22 mouse cellular contexts compared by ENCODE assay signal in the genomic region with DNA sequence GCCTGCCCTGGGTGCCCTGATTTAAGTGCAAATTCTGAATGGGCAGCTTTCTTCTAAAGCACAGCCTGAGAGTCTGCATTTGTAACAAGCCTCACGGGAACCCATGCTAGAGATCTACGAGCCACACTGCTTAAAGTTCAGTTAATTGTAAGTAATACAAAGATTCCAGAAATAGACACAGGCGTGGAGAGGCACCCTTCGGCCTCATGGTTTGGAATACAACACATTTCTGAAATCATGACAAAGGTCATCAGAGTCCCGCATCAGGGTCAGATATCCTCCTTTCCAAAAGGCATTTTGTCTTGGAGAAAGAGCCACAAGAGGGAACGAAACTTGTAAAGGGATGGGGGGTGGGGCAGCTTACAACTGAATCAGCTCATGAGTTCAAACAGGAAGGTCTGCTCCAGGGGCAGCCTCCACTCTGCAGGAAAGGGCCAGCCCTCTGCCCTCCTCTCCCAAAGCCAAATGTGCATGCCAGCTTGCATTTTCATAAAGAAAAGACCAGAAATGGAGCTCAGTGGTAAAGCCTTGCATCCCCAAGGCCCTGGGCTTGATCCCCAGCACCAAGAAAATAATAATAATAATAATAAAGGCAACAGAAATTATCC. TPM values are rescaled to one million over a fixed set of nuclear protein-coding genes. Genes with fewer than 3 reads are reported as not detected.
DNase-seq lines count a peak whose midpoint lies in the region; ATAC-seq and TF ChIP-seq lines count a peak whose summit lies in the region.
"Had no signal": no experiment of that assay in that cellular context is flagged by ENCODE, and none has a peak within 500 bp of the region (broad histone marks: within the 10 kb centered on the region; RNA-seq: fewer than 3 reads in every experiment).

No protein-coding gene starts in this region.

- peaks cover 59% of the 10 kb centered on the region for H3K4me1 ChIP-seq in cerebellum, adult 2 months (ENCODE audit: control insufficient read depth, insufficient read depth, low read length)
- peaks cover 54% of the 10 kb centered on the region for H3K4me1 ChIP-seq in heart, embryonic 16.5 days (ENCODE audit: control insufficient read depth, insufficient read depth, low read length)
- peaks cover 32% of the 10 kb centered on the region for H3K4me1 ChIP-seq in lung, embryonic 16.5 days (replicated peaks; ENCODE audit: control insufficient read depth, insufficient read depth, low read length)
- H3K4me1 ChIP-seq in lung, postnatal 0 days (ENCODE audit: insufficient read depth, low read depth, low read length): peaks cover 7% of the 10 kb centered on the region; the same call in 1 of the 2 replicates
- H3K4me1 ChIP-seq: megakaryocyte, embryonic 14.5 days had no signal

- H3K9ac ChIP-seq in heart, embryonic 16.5 days (ENCODE audit: low read length): no peak overlapping the region
- H3K9ac ChIP-seq in lung, embryonic 16.5 days (ENCODE audit: low read length): no peak overlapping the region
- H3K9ac ChIP-seq in lung, postnatal 0 days (replicated peaks; ENCODE audit: low read depth): no peak overlapping the region
- H3K9ac ChIP-seq: limb, embryonic 13.5 days; lung, embryonic 14.5 days had no signal

- H3K27ac ChIP-seq in cerebellum, adult 2 months (ENCODE audit: insufficient read depth, low read length): 0 out of 2 replicates have a peak overlapping the region, but pooled peaks have one; percentile 32
- peak overlapping the region; percentile 78 for H3K27ac ChIP-seq in heart, embryonic 16.5 days (ENCODE audit: low read length)
- peak overlapping the region; percentile 83 for H3K27ac ChIP-seq in lung, embryonic 16.5 days (ENCODE audit: low read length)
- H3K27ac ChIP-seq in lung, postnatal 0 days (ENCODE audit: low read length): no peak overlapping the region
- H3K27ac ChIP-seq: gastrocnemius, adult 2 months; kidney, postnatal 0 days; limb, embryonic 13.5 days had no signal

- 30% methylated on average over 6 of the region's 6 CpGs for WGBS in cerebellum, adult 2 months
- WGBS in heart, embryonic 16.5 days: 32% methylated on average over 6 of the region's 6 CpGs
- 45% methylated on average over 6 of the region's 6 CpGs for WGBS in lung, embryonic 16.5 days
- 42% methylated on average over 6 of the region's 6 CpGs for WGBS in lung, postnatal 0 days

- TF ChIP-seq POLR2A in cerebellum, adult 2 months (IDR thresholded peaks at IDR 0.05; ENCODE audit: borderline replicate concordance, insufficient read depth, low read length): no peak

- TF ChIP-seq CTCF in cerebellum, adult 2 months (IDR thresholded peaks at IDR 0.05; ENCODE audit: borderline replicate concordance, insufficient read depth, low read depth, low read length): no peak
- no peak for TF ChIP-seq CTCF in lung, postnatal 0 days (IDR thresholded peaks at IDR 0.05)

- no peak for DNase-seq in cerebellum, adult 2 months
- no peak for DNase-seq in heart, postnatal 10 days
- no peak for DNase-seq in lung, postnatal 0 days (ENCODE audit: low spot score)
- peak; percentile 37 for DNase-seq in embryo, embryonic 11 days
- DNase-seq in testis, postnatal 10 days (ENCODE audit: low spot score): no peak
- DNase-seq: cerebellum, adult 9-10 months; gastrocnemius, adult 2 months; layer of hippocampus, adult 9-11 months; lung, embryonic 14.5 days; right cerebral cortex, postnatal 4 days; thymus, adult 18-20 months had no signal

- no peak overlapping the region for H3K4me3 ChIP-seq in cerebellum, adult 2 months (replicated peaks; ENCODE audit: insufficient read depth, low read depth, low read length)
- no peak overlapping the region for H3K4me3 ChIP-seq in heart, embryonic 16.5 days (ENCODE audit: low read length)
- no peak overlapping the region for H3K4me3 ChIP-seq in lung, embryonic 16.5 days (ENCODE audit: low read length)
- H3K4me3 ChIP-seq in lung, postnatal 0 days (ENCODE audit: low read depth, low read length): no peak overlapping the region
- H3K4me3 ChIP-seq: gastrocnemius, adult 2 months; limb, embryonic 13.5 days; megakaryocyte, embryonic 14.5 days had no signal

- H3K9me3 ChIP-seq in heart, embryonic 16.5 days (replicated peaks; ENCODE audit: control insufficient read depth, low read length): no peaks in the 10 kb centered on the region
- no peaks in the 10 kb centered on the region for H3K9me3 ChIP-seq in lung, embryonic 16.5 days (ENCODE audit: control insufficient read depth, low read length)
- no peaks in the 10 kb centered on the region for H3K9me3 ChIP-seq in lung, postnatal 0 days (ENCODE audit: low read length)
- H3K9me3 ChIP-seq: limb, embryonic 13.5 days; megakaryocyte, embryonic 14.5 days had no signal

- no peaks in the 10 kb centered on the region for H3K36me3 ChIP-seq in heart, embryonic 16.5 days (ENCODE audit: control insufficient read depth, insufficient read depth)
- H3K36me3 ChIP-seq in lung, embryonic 16.5 days (ENCODE audit: control insufficient read depth, insufficient read depth, low read length): no peaks in the 10 kb centered on the region; the same call in 1 of the 2 replicates
- H3K36me3 ChIP-seq in lung, postnatal 0 days (ENCODE audit: insufficient read depth, low read length): no peaks in the 10 kb centered on the region
- H3K36me3 ChIP-seq: limb, embryonic 13.5 days had no signal

- no peak overlapping the region for H3K4me2 ChIP-seq in heart, embryonic 16.5 days (ENCODE audit: low read depth, low read length)
- H3K4me2 ChIP-seq in lung, embryonic 16.5 days (ENCODE audit: low read depth, low read length): no peak overlapping the region
- H3K4me2 ChIP-seq in lung, postnatal 0 days (replicated peaks; ENCODE audit: low read depth, low read length): no peak overlapping the region
- H3K4me2 ChIP-seq: limb, embryonic 13.5 days; lung, embryonic 14.5 days had no signal

- no peak for ATAC-seq in cerebellum, adult (ENCODE audit: insufficient number of reproducible peaks, low FRiP score, low TSS enrichment)
- no peak for ATAC-seq in heart, embryonic 16.5 days (replicated peaks; ENCODE audit: extremely low read depth, insufficient read depth, low FRiP score)
- no peak for ATAC-seq in lung, embryonic 16.5 days (ENCODE audit: low read depth)
- ATAC-seq in lung, postnatal 0 days: no peak
- ATAC-seq: forebrain, embryonic 16.5 days; inflammation-experienced regulatory T-cells, adult 6 months had no signal

- intact Hi-C loops in heart, postnatal 10 days (cut with DNase I): no loop called here

- no peaks in the 10 kb centered on the region for H3K27me3 ChIP-seq in cerebellum, adult 2 months (ENCODE audit: control insufficient read depth, insufficient read depth, low read length)
- peaks cover 6% of the 10 kb centered on the region; the same call in 1 of the 2 replicates for H3K27me3 ChIP-seq in heart, embryonic 16.5 days (ENCODE audit: control insufficient read depth, insufficient read depth, low read length)
- H3K27me3 ChIP-seq in lung, embryonic 16.5 days (ENCODE audit: control insufficient read depth, insufficient read depth, low read depth, low read length): peaks cover 3% of the 10 kb centered on the region; the same call in 1 of the 2 replicates
- H3K27me3 ChIP-seq in lung, postnatal 0 days (replicated peaks; ENCODE audit: insufficient read depth, low read length): peaks cover 2% of the 10 kb centered on the region

- no peak for TF ChIP-seq EP300 in lung, postnatal 0 days (IDR thresholded peaks at IDR 0.05)

RNA-seq across cellular contexts. Expression of a gene that starts 7.1 kb away (rescaled TPM):
- polyA plus RNA-seq in cerebellum, adult 2 months (2012; rRNA removed): 81.9 and 93.9 TPM in 2 replicates
- 15.3 and 19.2 TPM in 2 replicates for polyA plus RNA-seq in heart, embryonic 16.5 days (2015; fragmentation: Nextera tagmentation; extraction: Ambion mirVana)
- total RNA-seq in heart, postnatal 10 days (2021): 100 to 1,000 TPM; 159 to 183 TPM
- 11.3 and 15.3 TPM in 2 replicates for polyA plus RNA-seq in lung, embryonic 16.5 days (2015; fragmentation: Nextera tagmentation; extraction: Ambion mirVana)
- polyA plus RNA-seq in lung, postnatal 0 days (2015; fragmentation: Nextera tagmentation; extraction: Ambion mirVana): 28.6 and 35.7 TPM in 2 replicates
- total RNA-seq: MEL had no signal

RNA-seq across cellular contexts. Expression of a gene that starts 49.4 kb away (rescaled TPM):
- polyA plus RNA-seq in cerebellum, adult 2 months (2012; rRNA removed): not detected in 2 replicates
- not detected in 2 replicates for polyA plus RNA-seq in heart, embryonic 16.5 days (2015; fragmentation: Nextera tagmentation; extraction: Ambion mirVana)
- total RNA-seq in heart, postnatal 10 days (2021): not detected
- polyA plus RNA-seq in lung, embryonic 16.5 days (2015; fragmentation: Nextera tagmentation; extraction: Ambion mirVana): not detected in 2 replicates
- polyA plus RNA-seq in lung, postnatal 0 days (2015; fragmentation: Nextera tagmentation; extraction: Ambion mirVana): 0.26 TPM in 1 of 2 replicates, not detected in the other
- total RNA-seq: gastrocnemius, adult 2 months; hematopoietic stem cell, adult 5-6 weeks; MEL had no signal
- polyA plus RNA-seq: forebrain, embryonic 16.5 days; inflammation-experienced regulatory T-cells, adult 6 months; kidney, postnatal 0 days; lung, embryonic 14.5 days; neural tube, embryonic 14.5 days had no signal

RNA-seq across cellular contexts. Expression of a gene that starts 52.7 kb away (rescaled TPM):
- polyA plus RNA-seq in cerebellum, adult 2 months (2012; rRNA removed): 57.1 and 60.9 TPM in 2 replicates
- polyA plus RNA-seq in heart, embryonic 16.5 days (2015; fragmentation: Nextera tagmentation; extraction: Ambion mirVana): 25.6 and 25.7 TPM in 2 replicates
- total RNA-seq in heart, postnatal 10 days (2021): 10 to 100 TPM; 42.1 to 45.4 TPM
- polyA plus RNA-seq in lung, embryonic 16.5 days (2015; fragmentation: Nextera tagmentation; extraction: Ambion mirVana): 26.9 and 28.2 TPM in 2 replicates
- 30.1 and 34.5 TPM in 2 replicates for polyA plus RNA-seq in lung, postnatal 0 days (2015; fragmentation: Nextera tagmentation; extraction: Ambion mirVana)
